Mouse (Mus musculus) neutrophil, adult 5-6 weeks (primary cell): ENCODE results near the gene Crtac1. TPM values are rescaled to one million over a fixed set of nuclear protein-coding genes. Genes with fewer than 3 reads are reported as not detected.

Source experiments
- ATAC-seq: fragments of 151-379, 151-347 bp; 2 replicates; pipeline ENCODE4 v1.8.0; 2017; ENCODE audit warnings: mild to moderate bottlenecking, moderate TSS enrichment; ENCODE audit not compliant: insufficient number of reproducible peaks, poor library complexity, low FRiP score, severe bottlenecking; ENCODE audit errors: extremely low read depth
- total RNA-seq: library from RNA; stranded (forward); fragments of 200-1000 nt; gene quantifications from 2 replicates; pipeline ENCODE4 v1.2.3, GENCODE M21; 2017

The Crtac1 gene
- total RNA-seq, 1 experiment from 2014 or later, result 0.23 TPM

GRCm38 (mm10) chr19:42358406-42358805, 73.2 kb downstream of the Crtac1 start:
- no peak for ATAC-seq

DNA sequence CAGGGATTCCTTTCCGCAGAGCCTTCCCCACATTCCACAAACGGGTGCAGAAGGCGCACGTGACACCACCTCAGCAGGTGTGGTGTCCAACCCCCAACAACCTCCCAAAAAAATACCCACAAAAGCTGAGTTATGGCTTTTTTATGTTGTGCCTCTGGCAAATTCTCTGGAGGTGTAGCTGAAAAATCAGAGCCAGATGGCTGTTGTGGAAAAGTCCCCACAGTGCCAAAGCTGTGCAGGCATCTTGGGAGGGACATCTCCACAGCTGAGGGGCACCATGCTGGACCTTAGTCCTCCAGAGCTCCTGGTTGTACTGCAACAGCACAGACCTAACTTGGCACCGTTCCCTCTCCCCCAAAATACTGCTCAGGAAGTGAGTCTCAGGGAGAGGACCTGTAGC, 74.7 kb downstream of the Crtac1 start:
- ATAC-seq, result no peak

GRCm38 (mm10) chr19:42355476-42355875, 76.1 kb downstream of the Crtac1 start:
- ATAC-seq, result no peak

- no peak for ATAC-seq
Observed at GRCm38 (mm10) chr19:42341183-42341582, 90.4 kb downstream of the Crtac1 start.

DNA sequence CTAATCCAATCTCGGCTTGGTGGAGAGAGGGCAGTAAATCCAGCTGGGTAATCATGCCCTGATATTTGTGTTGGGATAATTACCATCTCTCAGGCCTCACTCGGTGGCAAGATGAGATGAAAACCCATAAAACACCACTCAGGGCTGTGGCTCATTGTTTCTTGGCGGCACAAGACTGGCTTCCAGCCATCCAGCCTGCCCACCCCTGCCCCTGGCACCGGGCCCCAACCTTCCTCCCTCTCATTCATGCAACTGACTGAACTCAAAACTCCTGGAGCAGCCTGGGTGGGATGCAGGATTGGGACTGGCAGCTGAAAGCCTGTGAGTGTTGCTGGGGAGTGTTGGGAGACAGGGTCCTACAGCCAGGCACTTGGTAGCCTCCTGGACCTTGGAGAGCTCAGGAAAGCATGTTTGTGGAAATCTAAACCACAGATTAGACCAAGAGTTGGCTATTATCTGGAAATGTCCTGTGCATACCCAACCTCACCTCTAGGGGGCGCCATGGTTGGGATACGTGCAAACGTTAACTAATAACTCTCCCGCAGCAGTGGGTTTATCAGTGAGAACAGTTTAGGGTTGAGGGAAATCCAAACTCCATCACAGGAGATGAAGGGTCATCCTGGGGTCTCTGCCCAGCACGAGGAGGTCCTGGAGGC, 99.4 kb downstream of the Crtac1 start:
- ATAC-seq, result no peak

DNA sequence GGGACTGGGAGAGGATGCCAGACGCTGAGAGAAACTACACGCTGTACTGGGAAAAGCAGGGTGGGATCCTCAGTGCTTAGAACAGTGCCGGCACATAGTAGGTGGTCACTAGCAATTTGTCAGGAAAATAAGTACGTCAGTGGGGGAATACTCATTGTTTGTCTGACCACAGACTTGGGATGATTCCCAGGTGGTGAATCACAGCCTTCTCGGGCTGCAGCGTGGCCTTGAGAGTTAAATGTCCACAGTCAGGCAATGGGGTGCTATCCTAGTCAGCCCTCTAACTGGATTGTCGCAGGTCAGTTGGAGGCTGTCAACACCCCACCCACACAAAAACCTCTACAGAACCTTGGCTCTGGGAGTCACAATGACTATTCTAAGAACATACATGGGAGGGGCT, 100.1 kb downstream of the Crtac1 start:
- no peak for ATAC-seq

- no peak for ATAC-seq
Observed at GRCm38 (mm10) chr19:42328160-42328559, 103.4 kb downstream of the Crtac1 start.

GRCm38 (mm10) chr19:42325894-42326293, 105.7 kb downstream of the Crtac1 start:
- no peak for ATAC-seq

DNA sequence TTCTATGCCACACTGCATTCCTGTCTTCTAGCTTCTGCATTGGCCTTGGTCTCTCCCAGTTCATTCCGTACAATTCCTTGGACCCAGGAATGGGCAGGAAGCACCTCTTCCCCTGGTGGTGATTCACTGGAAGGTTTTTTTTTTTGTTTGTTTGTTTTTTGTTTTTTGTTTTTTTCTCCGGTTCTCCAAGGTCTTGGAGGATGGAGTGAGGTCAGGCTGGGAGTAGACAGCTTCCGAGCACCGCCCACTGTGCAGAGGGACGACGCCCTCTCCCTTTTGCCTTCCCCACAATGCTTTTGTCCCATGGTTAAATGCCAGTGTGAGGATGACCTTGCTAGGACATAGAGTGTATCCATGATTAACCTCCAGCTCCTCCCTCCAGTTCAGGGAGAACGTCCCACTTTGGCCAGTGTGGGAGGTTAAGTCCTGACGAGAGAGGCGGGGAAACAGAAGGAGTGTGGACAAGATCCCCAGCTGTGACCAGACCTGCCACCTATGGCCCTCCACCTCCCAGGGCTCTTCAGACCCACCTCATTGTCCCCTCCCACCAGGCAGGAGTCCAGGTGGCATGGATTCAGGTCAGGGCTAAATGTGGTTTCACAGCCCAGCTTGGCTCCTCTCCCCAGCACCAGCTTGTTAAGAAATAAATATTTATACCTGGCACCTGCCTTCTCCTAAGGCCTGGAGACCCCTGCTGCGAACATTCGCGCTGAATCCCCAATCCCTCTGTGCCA, 109.1 kb downstream of the Crtac1 start:
- no peak for ATAC-seq

DNA sequence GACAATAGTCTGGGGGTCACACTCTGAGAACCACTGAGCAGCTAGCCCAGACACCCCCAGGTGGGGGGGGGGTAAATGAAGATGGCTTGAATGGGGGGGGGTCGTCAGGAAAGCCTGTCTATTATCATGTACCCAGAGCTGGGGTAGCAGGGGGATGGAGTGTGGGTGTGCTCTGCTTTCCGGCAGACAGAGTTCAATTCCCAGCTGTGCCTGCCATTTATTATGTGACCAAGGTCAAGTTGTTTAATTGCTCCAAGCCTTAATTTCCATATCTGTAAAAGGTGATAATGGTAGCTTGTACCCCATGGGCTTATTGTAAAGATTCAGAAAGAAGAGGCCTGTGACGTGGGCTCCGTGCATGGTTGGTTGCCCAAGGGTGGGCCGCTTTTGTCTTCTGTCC, 109.6 kb downstream of the Crtac1 start:
- no peak for ATAC-seq

- ATAC-seq, result no peak
Observed at GRCm38 (mm10) chr19:42317648-42318425, 113.7 kb downstream of the Crtac1 start.

DNA sequence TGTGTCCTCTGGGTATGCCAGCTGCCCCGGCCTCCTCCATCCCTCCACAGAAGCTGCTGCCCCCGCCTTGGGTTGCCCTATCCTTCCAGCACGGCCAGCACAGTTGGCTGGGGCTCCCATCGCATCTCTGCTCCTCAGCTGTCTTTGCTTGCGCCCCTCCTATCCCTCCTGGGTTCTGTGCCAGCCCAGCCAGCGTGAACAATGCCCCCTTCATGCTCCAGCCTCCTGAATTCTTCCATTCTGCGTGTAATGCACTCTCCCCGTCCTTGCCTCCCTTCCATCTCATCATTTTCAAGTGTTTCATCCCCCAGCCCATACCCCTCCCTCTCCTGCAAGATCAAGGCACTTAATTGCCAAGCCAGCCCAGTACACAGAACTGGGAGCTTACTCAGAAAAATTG, 114.6 kb downstream of the Crtac1 start:
- no peak for ATAC-seq

DNA sequence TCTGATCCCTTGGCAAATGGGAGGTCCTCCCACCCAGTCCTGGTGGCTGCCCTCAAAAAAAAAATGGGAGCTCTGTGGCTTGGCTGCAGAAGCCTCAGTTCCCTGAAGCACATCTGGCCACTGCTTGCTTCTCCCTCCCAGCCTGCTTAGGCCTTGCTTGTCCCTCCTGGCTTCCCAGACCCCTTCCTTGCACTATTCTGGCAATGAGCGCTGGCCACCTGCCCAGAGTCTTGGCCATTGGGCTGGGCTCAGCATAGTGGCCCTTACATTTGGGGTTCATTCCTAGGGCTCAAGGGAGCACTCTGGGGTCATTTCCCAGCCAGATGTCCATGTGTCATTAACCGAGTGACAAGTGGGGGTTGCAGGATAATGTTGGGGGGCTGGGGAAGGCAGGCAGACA, 115.1 kb downstream of the Crtac1 start:
- no peak for ATAC-seq

DNA sequence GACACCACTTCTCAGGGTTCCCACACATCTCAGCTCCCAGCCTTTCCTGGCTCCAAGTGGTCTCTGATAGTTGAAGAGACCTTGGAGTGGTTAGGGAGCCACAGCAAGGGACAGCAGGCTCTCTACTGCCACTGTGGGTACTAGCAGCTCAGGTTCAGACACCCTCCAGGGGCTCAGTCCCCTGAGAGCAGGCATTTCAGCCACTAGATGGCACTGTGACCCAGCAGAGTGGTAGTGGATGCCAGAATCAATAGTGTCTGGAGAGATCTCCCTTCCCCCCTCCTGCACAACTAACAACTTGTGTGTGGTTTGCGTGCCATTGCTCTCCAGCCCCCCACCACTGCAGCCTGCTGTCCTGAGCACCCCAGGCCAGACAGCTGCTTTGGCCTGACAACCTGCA, 115.7 kb downstream of the Crtac1 start:
- ATAC-seq, result peak; percentile 45; the same call in 1 of the 2 replicates

DNA sequence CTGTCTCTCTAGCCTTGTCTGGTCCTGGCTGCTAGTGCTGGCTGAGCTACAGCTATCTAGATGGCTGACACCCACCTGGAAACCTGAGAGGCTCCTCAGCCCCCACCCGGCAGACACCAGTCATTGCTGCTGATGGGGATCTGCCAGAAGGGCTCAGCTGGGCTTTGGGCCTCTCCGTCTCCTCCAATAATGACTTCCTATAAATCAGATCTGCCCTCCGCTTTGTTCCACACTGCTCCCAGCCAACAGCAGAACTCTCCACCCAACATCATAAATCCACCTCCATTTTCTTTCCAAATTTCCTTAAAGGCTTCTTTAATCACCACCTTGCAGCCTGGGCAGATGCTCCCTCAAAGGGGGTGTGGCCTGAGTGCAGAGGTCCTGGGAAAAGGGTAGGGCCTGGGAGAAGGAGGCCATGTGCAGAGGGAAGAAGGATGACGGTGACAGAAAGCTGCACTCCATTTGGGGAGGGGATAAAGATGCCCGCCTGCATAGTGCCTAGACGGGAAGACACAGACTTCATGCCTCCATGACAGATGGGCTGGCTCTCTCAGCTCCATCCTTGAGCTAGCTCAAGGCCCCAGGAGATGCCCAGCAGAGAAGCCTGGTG, 116.4 kb downstream of the Crtac1 start:
- ATAC-seq, result no peak

DNA sequence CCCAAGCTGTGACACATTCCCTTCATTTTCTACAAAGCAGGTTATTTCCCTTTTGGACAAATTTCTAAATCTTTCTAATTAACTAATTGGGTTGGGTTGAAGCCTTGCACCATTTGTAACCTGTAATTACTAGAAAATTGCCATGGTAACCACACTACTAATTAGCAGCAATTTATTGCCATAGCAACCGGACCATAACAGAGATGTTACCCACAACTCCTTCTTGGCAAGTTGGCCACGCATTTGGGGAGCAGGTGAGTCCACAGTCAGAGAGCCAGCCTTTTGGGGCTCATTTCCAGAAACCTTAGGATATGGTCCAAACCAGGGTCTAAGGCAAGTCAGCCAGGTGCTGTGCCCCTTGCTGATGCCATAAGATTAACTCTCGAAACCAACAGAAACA, 119.4 kb downstream of the Crtac1 start:
- ATAC-seq, result no peak

- ATAC-seq, result no peak
Observed at GRCm38 (mm10) chr19:42311332-42311731, 120.3 kb downstream of the Crtac1 start.

DNA sequence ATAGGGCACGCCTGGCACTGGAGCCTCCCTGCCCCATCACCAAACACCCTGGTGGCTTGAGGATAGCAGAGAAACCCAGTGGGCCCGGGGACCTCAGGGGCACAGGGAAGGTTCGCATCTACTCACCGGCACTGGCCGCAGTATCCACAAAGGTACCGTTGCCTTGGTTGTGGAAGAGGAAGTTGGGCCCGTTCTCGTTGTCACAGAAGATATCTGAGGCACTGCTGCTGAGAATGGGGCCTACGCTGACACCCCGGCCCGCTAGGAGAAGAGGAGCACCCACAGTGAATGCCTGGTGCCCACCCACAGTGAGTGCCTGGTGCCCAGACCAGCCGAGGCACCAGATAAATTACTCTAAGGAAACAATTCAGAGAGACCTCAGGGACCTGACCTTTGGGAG, 122.7 kb downstream of the Crtac1 start:
- ATAC-seq, result no peak

GRCm38 (mm10) chr19:42307019-42307418, 124.6 kb downstream of the Crtac1 start:
- ATAC-seq, result peak; percentile 9; the same call in 1 of the 2 replicates
